ENCODE assay signal across 22 mouse cellular contexts in the genomic region with DNA sequence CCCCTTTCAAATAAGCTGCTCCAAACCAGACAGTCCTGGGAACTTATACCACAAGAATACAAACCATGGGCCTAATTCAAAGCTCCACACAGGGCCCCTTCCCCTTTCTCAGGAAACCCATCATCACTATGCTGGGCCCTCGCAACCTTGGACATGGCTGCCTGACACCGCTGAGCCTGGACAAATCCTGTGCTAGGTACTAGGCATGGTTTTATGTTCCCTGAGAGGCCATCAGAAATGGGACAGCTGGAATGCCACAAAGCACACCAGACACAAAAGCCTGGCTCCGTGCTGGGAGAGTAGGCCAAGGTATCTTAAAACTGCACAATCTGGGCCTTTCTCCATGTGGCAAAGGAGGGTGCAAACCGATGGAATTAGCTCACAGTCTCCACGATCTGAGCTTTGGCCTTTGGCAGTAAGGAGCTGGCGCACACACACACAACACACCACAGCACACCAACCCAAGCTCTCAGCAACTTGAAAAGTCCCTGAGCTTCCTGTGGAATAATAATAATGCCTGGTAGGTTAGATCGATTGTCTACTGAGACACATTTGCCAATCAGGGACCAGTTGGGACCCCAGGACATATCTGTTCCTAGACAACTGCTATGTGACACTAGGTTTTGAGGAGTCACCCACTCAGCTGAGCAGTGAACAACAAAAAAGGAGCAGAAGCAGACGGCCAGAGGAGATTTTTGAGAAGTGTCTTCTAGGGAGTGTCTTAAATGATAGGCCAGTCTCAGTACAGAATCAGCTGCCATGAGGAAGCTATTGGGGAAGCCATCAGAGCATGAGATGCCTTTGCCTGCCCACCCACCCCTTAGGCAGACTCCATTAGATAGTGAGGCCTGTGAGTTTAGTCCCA. TPM values are rescaled to one million over a fixed set of nuclear protein-coding genes. Genes with fewer than 3 reads are reported as not detected.
DNase-seq lines count a peak whose midpoint lies in the region; ATAC-seq and TF ChIP-seq lines count a peak whose summit lies in the region.
"Had no signal": no experiment of that assay in that cellular context is flagged by ENCODE, and none has a peak within 500 bp of the region (broad histone marks: within the 10 kb centered on the region; RNA-seq: fewer than 3 reads in every experiment).

No protein-coding gene starts in this region.

- DNase-seq in heart, adult 2 months = peak in 1 of 2 experiments; percentile 17
- DNase-seq in heart, adult 18-20 months = no peak
- DNase-seq in lung, postnatal 25 days (ENCODE audit: low spot score) = peak; percentile 36
- no peak for DNase-seq in lung, adult 2 months
- DNase-seq in lung, postnatal 36 days = peak; percentile 42
- no peak for DNase-seq in Muller cell, postnatal 12 days (ENCODE audit: inconsistent ontology term)
- DNase-seq: adrenal gland, adult 2 months; B cell, adult 2 months; cerebellum, adult 8-10 months; gastrocnemius, postnatal 36 days; kidney, adult 2 months; kidney, postnatal 10 days; left cerebral cortex, postnatal 4 days; liver; right cerebral cortex, postnatal 14 days; spleen, adult 18-20 months; thymus, postnatal 25 days had no signal

- no peaks in the 10 kb centered on the region for H3K27me3 ChIP-seq in heart, adult 2 months (ENCODE audit: control insufficient read depth, insufficient read depth, low read length)
- no peaks in the 10 kb centered on the region for H3K27me3 ChIP-seq in intestine, postnatal 0 days (replicated peaks; ENCODE audit: control insufficient read depth, insufficient read depth, low read length)
- no peaks in the 10 kb centered on the region for H3K27me3 ChIP-seq in intestine, embryonic 16.5 days (replicated peaks; ENCODE audit: control insufficient read depth, insufficient read depth, low read length)
- H3K27me3 ChIP-seq: forebrain, embryonic 12.5 days; heart, embryonic 15.5 days; lung, embryonic 15.5 days had no signal

- peaks cover 15% of the 10 kb centered on the region; the same call in 1 of the 2 replicates for H3K36me3 ChIP-seq in heart, adult 2 months (ENCODE audit: control insufficient read depth, insufficient read depth, low read length)
- H3K36me3 ChIP-seq in intestine, postnatal 0 days (ENCODE audit: control insufficient read depth, insufficient read depth) = peaks cover 18% of the 10 kb centered on the region; the same call in 1 of the 2 replicates
- peaks cover 4% of the 10 kb centered on the region for H3K36me3 ChIP-seq in intestine, embryonic 16.5 days (ENCODE audit: control insufficient read depth, insufficient read depth, low read length)

- ATAC-seq in intestine, postnatal 0 days = no peak
- no peak for ATAC-seq in intestine, embryonic 16.5 days

- H3K4me3 ChIP-seq in heart, adult 2 months = no peak overlapping the region
- H3K4me3 ChIP-seq in intestine, postnatal 0 days (ENCODE audit: low read depth, low read length) = no peak overlapping the region
- no peak overlapping the region for H3K4me3 ChIP-seq in intestine, embryonic 16.5 days (ENCODE audit: low read length)
- H3K4me3 ChIP-seq in lung, adult 2 months (replicated peaks; ENCODE audit: extremely low read depth, low read depth, low read length) = no peak overlapping the region
- H3K4me3 ChIP-seq: forebrain, embryonic 12.5 days; heart, embryonic 15.5 days; lung, embryonic 15.5 days had no signal

- H3K4me1 ChIP-seq in heart, adult 2 months (ENCODE audit: control insufficient read depth, insufficient read depth, low read length) = peaks cover 16% of the 10 kb centered on the region
- peaks cover 4% of the 10 kb centered on the region; the same call in 1 of the 2 replicates for H3K4me1 ChIP-seq in intestine, postnatal 0 days (replicated peaks; ENCODE audit: control insufficient read depth, insufficient read depth, low read length)
- H3K4me1 ChIP-seq in intestine, embryonic 16.5 days (ENCODE audit: control insufficient read depth, insufficient read depth, low read length) = no peaks in the 10 kb centered on the region
- peaks cover 23% of the 10 kb centered on the region for H3K4me1 ChIP-seq in lung, adult 2 months (ENCODE audit: control insufficient read depth, insufficient read depth, low read length)
- H3K4me1 ChIP-seq: forebrain, embryonic 12.5 days had no signal

- H3K9ac ChIP-seq in heart, adult 2 months (ENCODE audit: low read depth, low read length) = no peak overlapping the region
- no peak overlapping the region for H3K9ac ChIP-seq in intestine, postnatal 0 days (ENCODE audit: low read depth, low read length)
- no peak overlapping the region for H3K9ac ChIP-seq in intestine, embryonic 16.5 days (ENCODE audit: low read depth, low read length)
- H3K9ac ChIP-seq: forebrain, embryonic 12.5 days; heart, embryonic 15.5 days; lung, embryonic 15.5 days had no signal

- no peak overlapping the region for H3K4me2 ChIP-seq in intestine, postnatal 0 days (replicated peaks; ENCODE audit: low read depth)
- H3K4me2 ChIP-seq in intestine, embryonic 16.5 days (ENCODE audit: low read depth, low read length) = no peak overlapping the region
- H3K4me2 ChIP-seq: forebrain, embryonic 12.5 days; heart, embryonic 15.5 days; lung, embryonic 15.5 days had no signal

- peak overlapping the region; percentile 9; the same call in 1 of the 2 replicates for H3K27ac ChIP-seq in heart, adult 2 months
- 0 out of 2 replicates have a peak overlapping the region, but pooled peaks have one; percentile 5 for H3K27ac ChIP-seq in intestine, postnatal 0 days (ENCODE audit: low read depth, low read length)
- H3K27ac ChIP-seq in intestine, embryonic 16.5 days (ENCODE audit: low read length) = no peak overlapping the region
- H3K27ac ChIP-seq: forebrain, embryonic 12.5 days; heart, embryonic 15.5 days; lung, embryonic 15.5 days had no signal

- intact Hi-C loops in heart, adult 2 months (cut with DNase I) = no loop called here

- H3K79me2 ChIP-seq in heart, adult 2 months (replicated peaks; ENCODE audit: control insufficient read depth, insufficient read depth, low read length) = no peaks in the 10 kb centered on the region

- no peaks in the 10 kb centered on the region for H3K9me3 ChIP-seq in intestine, postnatal 0 days (ENCODE audit: control insufficient read depth)
- H3K9me3 ChIP-seq in intestine, embryonic 16.5 days (ENCODE audit: control insufficient read depth, low read length) = no peaks in the 10 kb centered on the region
- H3K9me3 ChIP-seq: forebrain, embryonic 12.5 days; heart, embryonic 15.5 days; lung, embryonic 15.5 days had no signal

- 68% methylated on average over 8 of the region's 8 CpGs for WGBS in heart, adult 2 months
- WGBS in intestine, postnatal 0 days = 81% methylated on average over 8 of the region's 8 CpGs
- WGBS in intestine, embryonic 16.5 days = 87% methylated on average over 8 of the region's 8 CpGs
- 67% methylated on average over 8 of the region's 8 CpGs for WGBS in lung, adult 2 months

- TF ChIP-seq CTCF in heart, adult 2 months (IDR thresholded peaks at IDR 0.05) = no peak
- TF ChIP-seq CTCF in intestine, postnatal 0 days (IDR thresholded peaks at IDR 0.05; ENCODE audit: low read depth) = no peak
- no peak for TF ChIP-seq CTCF in lung, adult 2 months (IDR thresholded peaks at IDR 0.05; ENCODE audit: insufficient read depth, low read length)

- no peak for TF ChIP-seq POLR2A in heart, adult 2 months (IDR thresholded peaks at IDR 0.05; ENCODE audit: insufficient read depth, low read depth, low read length)
- TF ChIP-seq POLR2A in lung, adult 2 months (IDR thresholded peaks at IDR 0.05; ENCODE audit: borderline replicate concordance, extremely low read depth, low read depth, low read length) = no peak

- TF ChIP-seq EP300 in heart, adult 2 months (IDR thresholded peaks at IDR 0.05; ENCODE audit: insufficient read depth, low read depth, low read length) = no peak

RNA-seq across cellular contexts. Expression of gene Podxl, which starts 42.1 kb away (rescaled TPM):
- total RNA-seq in heart, adult 2 months (2021) = 10 to 100 TPM; 71.6 to 90.9 TPM
- polyA plus RNA-seq in heart, adult 2 months (2012; rRNA removed) = 53.8 and 99.2 TPM in 2 replicates
- total RNA-seq in heart, adult 18-20 months (2021) = 10 to 100 TPM; 54.1 to 56.9 TPM
- polyA plus RNA-seq in intestine, postnatal 0 days (2015; fragmentation: Nextera tagmentation; extraction: Ambion mirVana) = 27.9 and 29.0 TPM in 2 replicates
- polyA plus RNA-seq in intestine, embryonic 16.5 days (2015; fragmentation: Nextera tagmentation; extraction: Ambion mirVana) = 36.2 and 47.4 TPM in 2 replicates
- 190 and 236 TPM in 2 replicates for polyA plus RNA-seq in lung, adult 2 months (2012; rRNA removed)

Comparison
In these comparisons a context has a peak if more than half of its experiments do, and no peak if none do; other contexts are left out.
1. DNase-seq: peak in lung, postnatal 25 days (single experiment) and lung, postnatal 36 days (single experiment); none in heart, adult 18-20 months (0 of 2), lung, adult 2 months (single experiment) and Muller cell, postnatal 12 days (single experiment).